In the genomic region with DNA sequence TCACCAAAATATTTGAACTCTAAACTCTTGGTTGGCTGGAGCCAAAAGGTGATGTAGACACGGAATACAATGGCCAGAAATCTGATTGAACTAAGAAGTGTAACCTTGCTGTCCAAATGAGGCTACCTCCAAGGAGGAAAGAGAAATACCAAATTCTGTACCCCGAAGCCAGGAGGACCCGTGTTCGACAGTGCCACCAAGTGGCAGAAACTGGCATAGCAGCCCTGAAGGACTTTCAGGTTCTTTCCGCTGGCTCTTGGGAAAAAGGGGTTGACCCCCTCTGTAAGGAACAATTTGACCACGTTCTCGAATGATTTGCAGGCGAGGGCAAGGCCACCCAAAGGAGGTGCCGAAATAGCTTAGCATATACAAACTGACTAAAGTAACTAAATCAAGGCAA, we compare ENCODE assay signal across 7 mouse cellular contexts. TPM values are rescaled to one million over a fixed set of nuclear protein-coding genes. Genes with fewer than 3 reads are reported as not detected.
A peak's percentile ranks its signal among the peaks of the same experiment; 100 is the strongest.
DNase-seq lines count a peak whose midpoint lies in the region; ATAC-seq and TF ChIP-seq lines count a peak whose summit lies in the region.

No protein-coding gene starts in this region.

- H3K27me3 ChIP-seq in G1E (ENCODE audit: insufficient read depth, low read length) = peaks cover 4% of the 10 kb centered on the region; the same call in 1 of the 2 replicates
- no peaks in the 10 kb centered on the region for H3K27me3 ChIP-seq in limb, embryonic 10.5 days (ENCODE audit: low read depth, poor library complexity, severe bottlenecking)

- TF ChIP-seq POLR2A in bone marrow, adult 2 months (IDR thresholded peaks at IDR 0.05; ENCODE audit: borderline replicate concordance, control insufficient read depth, low read depth, low read length) = no peak

- H3K4me3 ChIP-seq in G1E (ENCODE audit: low read depth, low read length) = no peak overlapping the region
- H3K4me3 ChIP-seq in bone marrow, adult 2 months (replicated peaks; ENCODE audit: control insufficient read depth, low read depth, low read length) = no peak overlapping the region
- no peak overlapping the region for H3K4me3 ChIP-seq in gastrocnemius, adult 2 months
- no peak overlapping the region for H3K4me3 ChIP-seq in limb, embryonic 10.5 days

- no peaks in the 10 kb centered on the region for H3K9me3 ChIP-seq in G1E (replicated peaks)
- H3K9me3 ChIP-seq in limb, embryonic 10.5 days (replicated peaks) = no peaks in the 10 kb centered on the region

- peak; percentile 91 for TF ChIP-seq CTCF in G1E (IDR thresholded peaks at IDR 0.05; ENCODE audit: low read depth, low read length)
- peak; percentile 81 for TF ChIP-seq CTCF in bone marrow, adult 2 months (IDR thresholded peaks at IDR 0.05; ENCODE audit: control insufficient read depth, insufficient read depth, low read length)
- peak; percentile 97 for TF ChIP-seq CTCF in gastrocnemius, adult 2 months (IDR thresholded peaks at IDR 0.05)

- H3K36me3 ChIP-seq in G1E (replicated peaks) = no peaks in the 10 kb centered on the region
- no peaks in the 10 kb centered on the region for H3K36me3 ChIP-seq in limb, embryonic 10.5 days

- no peak overlapping the region for H3K27ac ChIP-seq in bone marrow, adult 2 months (ENCODE audit: control insufficient read depth, insufficient read depth, low read depth, low read length, poor library complexity)
- no peak overlapping the region for H3K27ac ChIP-seq in gastrocnemius, adult 2 months
- no peak overlapping the region for H3K27ac ChIP-seq in limb, embryonic 10.5 days

- peak; percentile 27 to 69 for DNase-seq in left cerebral cortex, adult 18-20 months (ENCODE audit: low spot score in 2 of 2)
- DNase-seq in left cerebral cortex, adult 11 months (ENCODE audit: low spot score) = no peak
- DNase-seq in G1E (ENCODE audit: low spot score) = no peak
- DNase-seq in gastrocnemius, adult 2 months = peak; percentile 61
- DNase-seq in limb, embryonic 10.5 days (ENCODE audit: low spot score) = peak; percentile 73
- DNase-seq in ovary, postnatal 36 days (ENCODE audit: low spot score) = peak; percentile 62

- ATAC-seq in G1E (ENCODE audit: extremely low read depth, insufficient number of reproducible peaks, low FRiP score, poor library complexity, severe bottlenecking) = no peak

- peaks cover 16% of the 10 kb centered on the region; the same call in 1 of the 2 replicates for H3K4me1 ChIP-seq in G1E (ENCODE audit: insufficient read depth, low read depth, low read length)
- no peaks in the 10 kb centered on the region for H3K4me1 ChIP-seq in bone marrow, adult 2 months (ENCODE audit: control insufficient read depth, insufficient read depth, low read length)
- H3K4me1 ChIP-seq in limb, embryonic 10.5 days = no peaks in the 10 kb centered on the region

- WGBS in bone marrow, adult 2 months = 12% methylated on average over 9 of the region's 9 CpGs
- 45% methylated on average over 9 of the region's 9 CpGs for WGBS in limb, embryonic 10.5 days

- intact Hi-C loops in gastrocnemius, adult 2 months (cut with DNase I) = loop anchor here (5.0 kb wide), 1 partner anchor 304 kb away; no protein-coding TSS in a partner anchor

RNA-seq across cellular contexts. Expression of gene Ccn2, which starts 26.3 kb away (rescaled TPM):
- 10 to 100 TPM; 30.6 to 36.4 TPM for total RNA-seq in left cerebral cortex, adult 18-20 months (2021)
- 4.4 TPM in 1 of 2 replicates, not detected in the other for total RNA-seq in G1E (2014; fragmentation: Nextera tagmentation)
- total RNA-seq in G1E (2017) = not detected in 2 replicates
- polyA plus RNA-seq in G1E (2012) = not detected in 2 replicates
- polyA plus RNA-seq in bone marrow, adult 2 months (2011; ENCODE audit: insufficient read depth, insufficient read length, low replicate concordance, missing spikeins) = 13.0 and 21.3 TPM in 2 replicates
- total RNA-seq in gastrocnemius, adult 2 months (2021) = 10 to 100 TPM; 14.6 to 65.9 TPM
- polyA plus RNA-seq in limb, embryonic 10.5 days (2016; fragmentation: Nextera tagmentation; extraction: Ambion mirVana) = 4.0 and 4.3 TPM in 2 replicates

Comparison
In these comparisons a context has a peak if more than half of its experiments do, and no peak if none do; other contexts are left out.
1. DNase-seq: peak in left cerebral cortex, adult 18-20 months (2 of 2), gastrocnemius, adult 2 months (single experiment), limb, embryonic 10.5 days (single experiment) and ovary, postnatal 36 days (single experiment); none in left cerebral cortex, adult 11 months (single experiment) and G1E (single experiment).
2. Peak in every context shown above with its lines, with median percentiles within 50 percentile points of each other: CTCF ChIP-seq.